Mouse (Mus musculus) urinary bladder, postnatal 10 days (tissue): ENCODE data around the gene A830031A19Rik.

ENCODE experiments used
- DNase-seq: peaks from one replicate; pipeline ENCODE4 v3.0.0; 2022; ENCODE audit warnings: low spot score

A830031A19Rik gene

DNA sequence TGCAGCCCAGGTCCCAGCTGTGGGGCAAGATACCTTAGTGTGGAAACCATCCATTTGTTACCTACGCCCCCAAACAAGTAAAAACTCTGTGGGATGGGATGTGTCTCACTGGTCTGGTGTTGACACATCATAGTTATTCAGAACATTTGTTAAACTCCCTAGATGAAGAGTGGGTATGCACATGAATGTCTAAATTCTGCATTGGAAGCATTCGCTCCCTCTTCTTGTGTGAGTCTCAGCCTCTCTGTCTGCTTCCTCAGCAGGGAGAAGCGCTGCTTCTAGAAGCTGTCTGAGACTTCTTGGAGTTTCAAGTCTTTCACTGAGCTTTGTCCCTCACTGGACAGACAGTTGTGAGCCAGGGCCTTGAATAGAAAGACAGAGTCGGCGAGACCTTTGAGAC lies 65.9 kb downstream of the A830031A19Rik start:
- DNase-seq = no peak

DNA sequence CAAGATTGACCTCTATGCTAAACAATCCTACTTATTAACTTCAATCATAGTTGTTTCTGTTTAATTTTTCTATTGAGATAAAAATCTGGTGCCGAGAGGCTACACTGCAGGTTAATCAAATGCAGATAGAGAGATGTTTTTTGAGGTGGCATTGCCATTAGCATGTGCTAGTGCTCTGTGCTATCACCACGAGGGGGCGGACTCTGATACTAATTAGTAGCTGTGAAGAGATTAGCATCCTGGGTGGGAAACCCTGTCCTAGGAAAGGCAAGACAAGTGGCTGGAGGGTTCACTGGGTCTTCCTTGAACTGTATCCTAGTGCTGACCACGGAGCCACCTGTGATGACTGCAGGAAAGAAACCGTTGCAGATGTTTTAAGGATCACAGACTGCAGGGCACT lies 66.6 kb downstream of the A830031A19Rik start:
- DNase-seq = no peak

DNA sequence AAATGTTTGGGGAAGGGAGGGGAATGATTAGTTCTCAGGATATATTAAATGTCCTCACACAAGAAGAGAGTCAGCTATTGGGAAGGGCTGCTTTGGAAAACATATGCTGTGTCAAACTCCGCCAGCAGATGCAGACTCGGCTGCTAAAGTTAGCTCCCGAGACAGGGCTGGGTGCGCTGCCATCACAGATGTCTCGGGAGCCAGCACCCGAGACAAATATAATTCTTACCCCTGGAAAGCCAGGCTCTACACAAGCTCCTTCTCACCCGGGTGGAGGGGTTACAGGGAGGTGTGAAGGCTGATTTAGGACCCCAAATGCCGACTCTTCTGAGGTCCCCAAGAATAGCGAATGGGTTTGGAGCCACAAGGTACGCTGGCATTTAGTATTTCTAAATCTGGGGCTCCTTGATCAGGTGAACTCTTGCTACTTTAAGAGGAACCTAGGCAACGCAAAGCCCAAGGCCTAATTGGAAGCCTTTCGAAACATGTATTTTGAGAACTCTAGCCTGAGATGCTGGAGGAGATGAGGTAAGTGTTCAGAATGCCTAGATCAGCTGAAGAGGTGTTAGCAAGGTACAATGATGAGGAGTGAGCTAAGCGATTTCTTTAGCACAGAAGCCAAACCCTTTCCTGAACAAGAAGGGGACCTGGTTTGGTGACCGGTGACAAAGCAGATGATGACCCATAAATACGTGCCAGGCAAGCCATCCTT lies 69.3 kb downstream of the A830031A19Rik start:
- DNase-seq = no peak

DNA sequence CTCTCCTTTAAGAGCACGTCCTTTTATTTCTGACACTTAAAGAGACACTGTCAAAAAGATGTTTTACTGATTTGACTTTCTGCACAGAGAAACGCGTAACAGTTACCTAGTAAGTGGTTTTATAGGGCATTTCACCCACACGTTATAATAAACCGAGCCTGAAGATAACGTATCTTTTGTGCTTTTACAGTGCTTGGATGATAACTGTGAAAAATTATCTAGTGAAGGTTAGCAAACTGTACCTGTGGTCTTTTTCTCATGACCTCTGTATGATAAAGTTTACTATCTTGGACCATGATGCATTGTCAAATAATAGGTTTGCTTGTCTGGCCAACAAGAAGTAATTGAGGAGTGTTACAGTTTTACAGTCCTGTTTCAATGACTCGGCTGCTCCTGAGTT lies 74.2 kb downstream of the A830031A19Rik start:
- DNase-seq = no peak
